Mouse (Mus musculus): ENCODE results near the gene Pigk. TPM values are rescaled to one million over a fixed set of nuclear protein-coding genes. Genes with fewer than 3 reads are reported as not detected.

Gene Pigk
- total and polyA plus RNA-seq, 3 experiments: 18.8 to 63.6 (median 62.5) TPM

DNA sequence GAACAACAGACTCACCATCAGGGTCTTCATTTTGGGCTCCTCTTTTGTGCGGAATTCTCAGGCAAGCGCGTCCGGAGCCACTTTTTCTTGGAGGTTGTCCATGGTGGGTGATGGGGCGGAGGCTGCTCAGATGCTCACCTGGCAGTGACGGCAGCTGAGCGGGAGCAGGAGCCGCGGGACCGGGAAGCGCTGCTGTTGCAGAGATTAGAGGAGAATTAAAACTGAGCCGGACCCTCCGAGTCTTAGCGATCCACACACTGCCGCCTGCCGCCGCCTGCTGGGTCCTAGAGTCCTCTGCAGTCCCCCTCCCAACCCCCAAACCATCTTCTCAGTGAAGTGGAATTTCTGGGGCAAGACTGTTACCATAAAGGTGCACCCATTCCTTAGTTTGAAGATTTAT lies 268.1 kb downstream of the Pigk start, which contains the start of gene St6galnac5:
Gene St6galnac5 (minus strand): TSS at position 259 of the 400 bp plus-strand sequence.
- no peak for DNase-seq

GRCm38 (mm10) chr3:152990787-152991186 lies 276.9 kb downstream of the Pigk start:
- no peak for DNase-seq

- no peak for DNase-seq
Observed at GRCm38 (mm10) chr3:152993608-152994007, 279.7 kb downstream of the Pigk start.

- no peak for DNase-seq
Observed at GRCm38 (mm10) chr3:152998106-152998505, 284.2 kb downstream of the Pigk start.

GRCm38 (mm10) chr3:152998901-152999300 lies 285.0 kb downstream of the Pigk start:
- no peak for DNase-seq

DNA sequence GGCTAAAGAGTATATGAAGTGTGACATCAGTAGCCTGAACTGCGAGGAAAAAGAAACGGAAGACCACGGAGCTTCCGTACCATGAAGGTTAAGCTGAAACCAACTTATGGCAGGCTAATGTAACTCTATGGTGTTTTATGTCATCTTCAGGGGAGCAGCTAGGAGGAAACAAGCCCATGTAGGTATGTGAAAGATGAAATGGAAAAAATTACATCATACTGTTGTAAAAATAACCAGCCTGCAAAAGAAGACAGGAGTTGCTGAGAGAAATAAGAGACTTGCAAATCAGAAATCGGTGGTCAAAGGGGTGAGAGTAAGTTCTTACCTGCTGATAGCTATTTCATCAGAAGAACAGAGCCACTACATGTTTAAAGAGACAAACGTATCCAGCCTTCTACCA lies 293.0 kb downstream of the Pigk start:
- no peak for DNase-seq

DNA sequence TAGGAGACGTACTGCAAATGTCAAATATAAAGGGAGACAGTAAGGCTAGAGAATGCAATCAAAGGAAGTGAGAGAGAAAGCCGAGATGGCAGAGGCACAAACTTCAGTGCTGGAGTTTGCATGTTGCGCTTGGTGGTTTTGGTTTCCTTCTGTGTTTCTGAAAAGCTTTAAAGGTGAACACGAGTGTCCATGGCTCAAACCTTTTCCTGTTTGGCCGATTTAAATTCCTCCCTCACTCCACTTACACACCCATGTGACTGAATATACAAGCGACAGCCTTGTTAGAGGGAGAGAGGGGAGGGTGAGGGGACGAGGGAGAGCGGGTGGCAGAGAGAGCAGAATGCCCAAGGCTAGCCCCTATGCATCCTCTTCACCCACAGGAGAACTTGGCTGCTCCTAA lies 302.5 kb downstream of the Pigk start:
- DNase-seq: no peak

DNA sequence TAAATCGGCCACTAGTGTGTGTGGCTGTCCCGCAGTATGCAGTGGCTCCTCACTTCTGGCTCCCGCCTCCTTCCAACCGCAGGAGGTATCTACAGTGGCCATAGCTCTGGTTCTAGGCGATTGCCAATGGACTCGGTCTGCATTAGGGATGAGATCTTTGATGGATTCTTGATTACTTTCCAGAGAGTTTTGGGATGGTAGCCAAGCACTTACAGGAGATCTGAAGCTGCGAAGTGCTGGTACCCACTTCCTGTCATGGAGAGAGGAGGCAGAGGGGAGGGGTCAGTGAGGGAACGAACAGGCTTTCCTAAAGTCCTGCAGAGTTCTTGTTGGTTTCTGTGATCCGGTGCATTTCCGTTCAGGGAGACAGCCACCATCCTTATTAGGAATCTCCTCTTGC lies 304.2 kb downstream of the Pigk start:
- no peak for DNase-seq

DNA sequence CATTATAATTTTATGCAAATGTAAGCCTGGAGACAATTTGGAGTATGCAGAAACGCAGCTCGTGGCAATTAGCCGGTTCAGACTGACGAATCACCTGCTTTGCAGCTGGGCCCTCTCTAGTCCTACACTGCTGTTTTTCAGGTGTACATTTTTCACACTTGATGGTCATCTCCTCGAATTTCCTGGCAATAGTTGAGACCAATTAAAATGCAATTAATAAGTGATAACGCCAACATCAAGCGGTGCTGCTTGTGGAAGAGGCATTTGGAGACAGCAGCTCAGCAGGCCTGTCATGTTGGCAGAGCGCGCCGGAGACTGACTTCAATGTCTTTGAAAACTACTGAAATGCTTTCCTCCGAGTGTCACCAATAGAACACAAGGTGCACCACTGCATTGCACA lies 310.1 kb downstream of the Pigk start:
- DNase-seq: no peak

Other genes starting within 250 kb of the Pigk start
- 1 to 10 TPM; 3.2 to 4.8 TPM for gene Ak5, start 45.7 kb upstream of the Pigk start, total RNA-seq (2021)
- gene Ak5, start 45.7 kb upstream of the Pigk start, polyA plus RNA-seq (2012; rRNA removed): 0.48 and 0.72 TPM in 2 replicates